Mouse (Mus musculus) testis, adult 2 months (tissue): ENCODE data around the gene Phlpp1.

ENCODE experiments used
- CTCF ChIP-seq: fragments of 200-500 bp; IDR thresholded peaks from 2 replicates; pipeline ENCODE4 v1.5.1; 2012; ENCODE audit warnings: low read depth, mild to moderate bottlenecking, inconsistent platforms, low read length, moderate library complexity; ENCODE audit not compliant: control insufficient read depth, insufficient read depth, insufficient replicate concordance
- POLR2A ChIP-seq: fragments of 200-500 bp; IDR thresholded peaks from 2 replicates; pipeline ENCODE4 v1.6.1; 2012; ENCODE audit warnings: low read depth, mild to moderate bottlenecking, inconsistent platforms, low read length, moderate library complexity; ENCODE audit not compliant: control insufficient read depth

DNA sequence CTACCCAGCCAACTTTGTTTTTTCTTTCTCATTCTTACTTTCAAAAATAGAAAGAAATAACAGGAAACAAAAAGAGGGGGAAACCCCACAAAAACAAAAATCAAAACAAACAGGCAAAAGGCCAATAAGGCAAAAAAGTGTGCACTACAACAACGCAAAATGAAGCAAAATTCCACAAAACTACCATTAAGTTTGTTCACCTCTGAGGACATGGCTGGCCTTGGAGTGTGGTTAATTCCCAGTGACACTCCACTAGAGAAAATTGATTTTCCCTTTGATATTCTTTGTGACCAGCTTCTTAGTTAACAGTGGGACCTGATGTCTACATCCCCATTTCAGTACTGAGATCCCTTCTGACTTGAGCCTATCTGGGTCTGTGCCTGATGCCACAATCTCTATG is 202.1 kb downstream of the Phlpp1 start:
- TF ChIP-seq CTCF = no peak
- no peak for TF ChIP-seq POLR2A
